Mouse (Mus musculus): ENCODE data around the gene Cacnb4. TPM values are rescaled to one million over a fixed set of nuclear protein-coding genes. Genes with fewer than 3 reads are reported as not detected.

Cacnb4 gene
- polyA plus RNA-seq (2014; fragmentation: Nextera tagmentation; extraction: Ambion mirVana) = 2.8 and 3.3 TPM in 2 replicates

- Histone ChIP-seq H3K4me2 (peak within 1 kb of the TSS; percentile 95), H3K4me1 (ENCODE audit: control insufficient read depth, insufficient read depth, low read length) (peaks cover 3% of the 10 kb centered on the region; the same call in 1 of the 2 replicates), H3K9me3 (ENCODE audit: control insufficient read depth, low read length) (no peaks in the 10 kb centered on the region), H3K36me3 (ENCODE audit: control insufficient read depth, insufficient read depth, low read length) (no peaks in the 10 kb centered on the region), H3K27ac (ENCODE audit: low read depth, low read length) (no peak within 1 kb of the TSS), H3K9ac (ENCODE audit: low read length) (peak within 1 kb of the TSS; percentile 76), H3K4me3 (ENCODE audit: low read depth, low read length) (peak within 1 kb of the TSS; percentile 71), H3K27me3 (ENCODE audit: control insufficient read depth, insufficient read depth, low read length) (peaks cover 15% of the 10 kb centered on the region)
- DNase-seq (ENCODE audit: low spot score, missing footprints) = peak; percentile 96
- peak; percentile 93 for ATAC-seq (ENCODE audit: low FRiP score)
- under 1% methylated on average over 53 of the region's 77 CpGs for WGBS
Observed at GRCm38 (mm10) chr2:52676023-52676912, at the start of gene Cacnb4. Gene Cacnb4 (minus strand): TSS chr2:52676831.

- H3K4me3 ChIP-seq (ENCODE audit: low read depth, low read length) = no peak overlapping the region
- DNase-seq (ENCODE audit: low spot score, missing footprints) (peak; percentile 87), ATAC-seq (ENCODE audit: low FRiP score) (peak; percentile 86)
- H3K4me2 ChIP-seq = no peak overlapping the region; the same call in 1 of the 2 replicates
- peak overlapping the region; percentile 10 for H3K27ac ChIP-seq (ENCODE audit: low read depth, low read length)
- no peaks in the 10 kb centered on the region for H3K9me3 ChIP-seq (ENCODE audit: control insufficient read depth, low read length)
- no peak overlapping the region for H3K9ac ChIP-seq (ENCODE audit: low read length)
- H3K36me3 ChIP-seq (ENCODE audit: control insufficient read depth, insufficient read depth, low read length) = no peaks in the 10 kb centered on the region
- peaks cover 8% of the 10 kb centered on the region for H3K4me1 ChIP-seq (ENCODE audit: control insufficient read depth, insufficient read depth, low read length)
- H3K27me3 ChIP-seq (ENCODE audit: control insufficient read depth, insufficient read depth, low read length) = no peaks in the 10 kb centered on the region
- 40% methylated on average over 13 of the region's 13 CpGs for WGBS
Observed at GRCm38 (mm10) chr2:52720231-52721025, 43.8 kb upstream of the Cacnb4 start.

- no peak overlapping the region for H3K27ac ChIP-seq (ENCODE audit: low read depth, low read length)
- 93% methylated on average over 5 of the region's 5 CpGs for WGBS
- H3K9me3 ChIP-seq (ENCODE audit: control insufficient read depth, low read length) = no peaks in the 10 kb centered on the region
Observed at GRCm38 (mm10) chr2:52717076-52717475, 40.4 kb upstream of the Cacnb4 start.

GRCm38 (mm10) chr2:52715538-52715937, 38.9 kb upstream of the Cacnb4 start:
- Histone ChIP-seq H3K9ac (ENCODE audit: low read length) (no peak overlapping the region), H3K4me1 (ENCODE audit: control insufficient read depth, insufficient read depth, low read length) (peaks cover 5% of the 10 kb centered on the region), H3K27ac (ENCODE audit: low read depth, low read length) (no peak overlapping the region), H3K4me3 (ENCODE audit: low read depth, low read length) (no peak overlapping the region), H3K36me3 (ENCODE audit: control insufficient read depth, insufficient read depth, low read length) (peaks cover 4% of the 10 kb centered on the region), H3K4me2 (no peak overlapping the region), H3K9me3 (ENCODE audit: control insufficient read depth, low read length) (no peaks in the 10 kb centered on the region), H3K27me3 (ENCODE audit: control insufficient read depth, insufficient read depth, low read length) (no peaks in the 10 kb centered on the region)
- 90% methylated on average over 6 of the region's 6 CpGs for WGBS
- ATAC-seq (ENCODE audit: low FRiP score) = no peak
- DNase-seq (ENCODE audit: low spot score, missing footprints) = no peak

More at GRCm38 (mm10) chr2:52717076-52717475, 40.4 kb upstream of the Cacnb4 start:
- Histone ChIP-seq H3K27me3 (ENCODE audit: control insufficient read depth, insufficient read depth, low read length) (no peaks in the 10 kb centered on the region), H3K4me3 (ENCODE audit: low read depth, low read length) (no peak overlapping the region), H3K9ac (ENCODE audit: low read length) (no peak overlapping the region), H3K4me1 (ENCODE audit: control insufficient read depth, insufficient read depth, low read length) (peaks cover 8% of the 10 kb centered on the region), H3K36me3 (ENCODE audit: control insufficient read depth, insufficient read depth, low read length) (peaks cover 4% of the 10 kb centered on the region), H3K4me2 (no peak overlapping the region)
- DNase-seq (ENCODE audit: low spot score, missing footprints) (no peak), ATAC-seq (ENCODE audit: low FRiP score) (no peak)

- H3K27ac ChIP-seq (ENCODE audit: low read depth, low read length) = no peak overlapping the region
- H3K36me3 ChIP-seq (ENCODE audit: control insufficient read depth, insufficient read depth, low read length) = peaks cover 4% of the 10 kb centered on the region
- no peaks in the 10 kb centered on the region for H3K27me3 ChIP-seq (ENCODE audit: control insufficient read depth, insufficient read depth, low read length)
- no peak for ATAC-seq (ENCODE audit: low FRiP score)
- 95% methylated on average over 4 of the region's 4 CpGs for WGBS
- no peak overlapping the region for H3K4me2 ChIP-seq
- H3K9ac ChIP-seq (ENCODE audit: low read length) = no peak overlapping the region
- no peak for DNase-seq (ENCODE audit: low spot score, missing footprints)
- H3K4me1 ChIP-seq (ENCODE audit: control insufficient read depth, insufficient read depth, low read length) = no peaks in the 10 kb centered on the region
- H3K9me3 ChIP-seq (ENCODE audit: control insufficient read depth, low read length) = no peaks in the 10 kb centered on the region
- no peak overlapping the region for H3K4me3 ChIP-seq (ENCODE audit: low read depth, low read length)
Observed at GRCm38 (mm10) chr2:52714111-52714510, 37.5 kb upstream of the Cacnb4 start.

GRCm38 (mm10) chr2:52710804-52711203, 34.2 kb upstream of the Cacnb4 start:
- no peak for DNase-seq (ENCODE audit: low spot score, missing footprints)
- ATAC-seq (ENCODE audit: low FRiP score) = no peak
- no peak overlapping the region for H3K4me3 ChIP-seq (ENCODE audit: low read depth, low read length)
- no peaks in the 10 kb centered on the region for H3K9me3 ChIP-seq (ENCODE audit: control insufficient read depth, low read length)
- H3K27ac ChIP-seq (ENCODE audit: low read depth, low read length) = no peak overlapping the region
- no peak overlapping the region for H3K9ac ChIP-seq (ENCODE audit: low read length)
- 90% methylated on average over 2 of the region's 2 CpGs for WGBS
- no peaks in the 10 kb centered on the region for H3K27me3 ChIP-seq (ENCODE audit: control insufficient read depth, insufficient read depth, low read length)
- peaks cover 4% of the 10 kb centered on the region for H3K36me3 ChIP-seq (ENCODE audit: control insufficient read depth, insufficient read depth, low read length)
- H3K4me1 ChIP-seq (ENCODE audit: control insufficient read depth, insufficient read depth, low read length) = no peaks in the 10 kb centered on the region
- H3K4me2 ChIP-seq = no peak overlapping the region

GRCm38 (mm10) chr2:52709417-52709816, 32.8 kb upstream of the Cacnb4 start:
- no peaks in the 10 kb centered on the region for H3K27me3 ChIP-seq (ENCODE audit: control insufficient read depth, insufficient read depth, low read length)
- no peak overlapping the region for H3K4me2 ChIP-seq
- peaks cover under 1% of the 10 kb centered on the region for H3K36me3 ChIP-seq (ENCODE audit: control insufficient read depth, insufficient read depth, low read length)
- ATAC-seq (ENCODE audit: low FRiP score) (no peak), DNase-seq (ENCODE audit: low spot score, missing footprints) (peak; percentile 54)
- no peaks in the 10 kb centered on the region for H3K4me1 ChIP-seq (ENCODE audit: control insufficient read depth, insufficient read depth, low read length)
- no peak overlapping the region for H3K9ac ChIP-seq (ENCODE audit: low read length)
- no peaks in the 10 kb centered on the region for H3K9me3 ChIP-seq (ENCODE audit: control insufficient read depth, low read length)
- WGBS = 94% methylated on average over 5 of the region's 5 CpGs
- no peak overlapping the region for H3K4me3 ChIP-seq (ENCODE audit: low read depth, low read length)
- no peak overlapping the region for H3K27ac ChIP-seq (ENCODE audit: low read depth, low read length)

GRCm38 (mm10) chr2:52701368-52702036, 24.9 kb upstream of the Cacnb4 start:
- H3K27ac ChIP-seq (ENCODE audit: low read depth, low read length) = no peak overlapping the region
- H3K36me3 ChIP-seq (ENCODE audit: control insufficient read depth, insufficient read depth, low read length) = 0 out of 2 replicates have a peak, but pooled peaks cover 3% of the 10 kb centered on the region
- no peaks in the 10 kb centered on the region for H3K27me3 ChIP-seq (ENCODE audit: control insufficient read depth, insufficient read depth, low read length)
- H3K9ac ChIP-seq (ENCODE audit: low read length) = no peak overlapping the region
- H3K9me3 ChIP-seq (ENCODE audit: control insufficient read depth, low read length) = no peaks in the 10 kb centered on the region
- WGBS = 91% methylated on average over 11 of the region's 11 CpGs
- ATAC-seq (ENCODE audit: low FRiP score) (no peak), DNase-seq (ENCODE audit: low spot score, missing footprints) (peak; percentile 65)
- H3K4me3 ChIP-seq (ENCODE audit: low read depth, low read length) = no peak overlapping the region
- H3K4me2 ChIP-seq = no peak overlapping the region
- no peaks in the 10 kb centered on the region for H3K4me1 ChIP-seq (ENCODE audit: control insufficient read depth, insufficient read depth, low read length)
